Mouse (Mus musculus): ENCODE results near the gene Esrrg. TPM values are rescaled to one million over a fixed set of nuclear protein-coding genes. Genes with fewer than 3 reads are reported as not detected.

The Esrrg gene
- polyA plus RNA-seq, 1 experiment, result 0.54 TPM

DNA sequence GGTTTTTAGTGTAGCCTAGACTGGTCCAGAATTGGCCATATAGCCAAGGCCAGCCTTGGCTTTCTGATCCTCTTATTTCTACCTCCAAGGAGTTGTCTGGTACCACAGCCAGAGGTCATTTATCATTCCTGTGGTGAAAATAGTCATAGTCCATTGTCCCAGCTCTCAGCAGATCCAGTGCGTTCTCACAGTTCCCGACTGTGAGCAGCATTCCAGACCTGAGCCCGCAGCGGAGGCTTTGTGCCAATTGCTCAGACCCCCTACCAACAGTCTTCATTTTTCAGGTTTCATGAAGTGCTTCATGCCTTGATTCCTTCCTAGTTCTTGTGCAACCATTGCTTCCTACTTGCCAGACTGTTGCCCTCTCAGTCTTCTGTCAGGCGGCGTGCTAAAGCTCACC, 278.7 kb downstream of the Esrrg start:
- TF ChIP-seq POLR2A (IDR thresholded peaks at IDR 0.05; ENCODE audit: low read depth, low read length), result no peak
- no peak for TF ChIP-seq CTCF (IDR thresholded peaks at IDR 0.05; ENCODE audit: borderline replicate concordance, insufficient read depth, low read length)
- no peaks in the 10 kb centered on the region for H3K4me1 ChIP-seq (ENCODE audit: control insufficient read depth, insufficient read depth, low read length)
- H3K4me3 ChIP-seq (ENCODE audit: insufficient read depth, low read length), result no peak overlapping the region
- no peak overlapping the region for H3K27ac ChIP-seq (ENCODE audit: insufficient read depth, low read length)

DNA sequence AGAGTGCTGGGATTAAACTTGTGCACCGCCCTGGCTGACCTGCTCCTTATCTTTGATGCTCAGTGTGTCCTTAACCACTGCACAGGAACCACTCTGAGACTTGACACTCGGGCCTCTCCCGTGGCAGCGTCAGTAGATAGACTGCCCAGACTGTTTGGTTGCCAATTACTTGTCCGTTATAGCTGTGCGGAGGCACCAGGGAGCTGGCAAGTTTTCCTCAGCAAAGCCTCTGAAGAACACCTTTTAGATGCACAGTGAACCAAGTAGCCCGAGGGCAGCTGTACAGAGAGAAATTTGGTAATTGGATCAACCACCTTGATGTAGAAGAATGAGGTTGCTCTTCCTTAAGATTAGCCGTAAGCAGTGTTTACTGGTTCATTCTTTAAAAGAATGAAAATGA, 279.6 kb downstream of the Esrrg start:
- TF ChIP-seq CTCF (IDR thresholded peaks at IDR 0.05; ENCODE audit: borderline replicate concordance, insufficient read depth, low read length) (no peak), POLR2A (IDR thresholded peaks at IDR 0.05; ENCODE audit: low read depth, low read length) (no peak)
- H3K27ac ChIP-seq (ENCODE audit: insufficient read depth, low read length), result no peak overlapping the region
- no peak overlapping the region for H3K4me3 ChIP-seq (ENCODE audit: insufficient read depth, low read length)
- H3K4me1 ChIP-seq (ENCODE audit: control insufficient read depth, insufficient read depth, low read length), result no peaks in the 10 kb centered on the region

DNA sequence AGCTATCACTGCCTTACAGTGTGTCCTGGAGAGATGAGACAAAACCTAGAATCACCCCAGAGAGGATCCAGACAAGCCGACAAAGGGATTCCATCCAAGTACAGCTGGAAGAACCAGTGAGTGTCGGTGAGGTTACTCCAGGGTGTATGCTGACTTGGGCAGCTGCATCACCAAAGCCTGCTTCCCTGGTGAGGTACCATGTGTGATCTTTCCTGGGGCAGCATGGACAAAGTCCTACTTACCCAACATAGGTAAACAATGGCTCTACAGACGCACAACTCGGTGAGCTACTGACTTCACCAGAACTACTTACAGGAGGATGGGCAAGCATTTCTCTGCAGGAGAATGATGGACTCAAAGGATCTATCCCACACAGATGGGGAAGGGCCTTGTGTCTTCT, 280.5 kb downstream of the Esrrg start:
- no peaks in the 10 kb centered on the region for H3K4me1 ChIP-seq (ENCODE audit: control insufficient read depth, insufficient read depth, low read length)
- H3K4me3 ChIP-seq (ENCODE audit: insufficient read depth, low read length), result no peak overlapping the region
- no peak overlapping the region for H3K27ac ChIP-seq (ENCODE audit: insufficient read depth, low read length)
- TF ChIP-seq CTCF (IDR thresholded peaks at IDR 0.05; ENCODE audit: borderline replicate concordance, insufficient read depth, low read length) (no peak), POLR2A (IDR thresholded peaks at IDR 0.05; ENCODE audit: low read depth, low read length) (no peak)

DNA sequence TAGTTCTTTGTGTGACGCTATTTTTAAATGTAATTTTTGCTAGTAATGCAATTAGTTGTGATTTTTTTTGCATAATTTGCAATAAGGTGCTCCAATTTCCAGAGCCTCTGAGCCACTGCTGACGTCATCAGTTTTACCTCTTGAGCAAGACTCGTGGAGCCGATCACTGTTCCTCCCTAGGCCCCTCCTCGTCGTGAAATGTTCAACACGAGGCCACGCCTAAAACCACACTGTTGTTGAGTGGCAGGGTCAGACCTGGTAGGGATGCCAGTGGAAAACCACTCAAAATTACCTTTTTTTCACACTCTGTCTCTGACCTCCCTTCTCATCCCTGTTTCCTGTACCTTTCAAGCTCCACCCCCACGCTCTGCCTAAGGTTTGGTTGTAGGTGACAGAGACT, 282.7 kb downstream of the Esrrg start:
- no peak for TF ChIP-seq CTCF (IDR thresholded peaks at IDR 0.05; ENCODE audit: borderline replicate concordance, insufficient read depth, low read length)
- no peak for TF ChIP-seq POLR2A (IDR thresholded peaks at IDR 0.05; ENCODE audit: low read depth, low read length)
- Histone ChIP-seq H3K27ac (ENCODE audit: insufficient read depth, low read length) (no peak overlapping the region), H3K4me1 (ENCODE audit: control insufficient read depth, insufficient read depth, low read length) (no peaks in the 10 kb centered on the region), H3K4me3 (ENCODE audit: insufficient read depth, low read length) (no peak overlapping the region)

DNA sequence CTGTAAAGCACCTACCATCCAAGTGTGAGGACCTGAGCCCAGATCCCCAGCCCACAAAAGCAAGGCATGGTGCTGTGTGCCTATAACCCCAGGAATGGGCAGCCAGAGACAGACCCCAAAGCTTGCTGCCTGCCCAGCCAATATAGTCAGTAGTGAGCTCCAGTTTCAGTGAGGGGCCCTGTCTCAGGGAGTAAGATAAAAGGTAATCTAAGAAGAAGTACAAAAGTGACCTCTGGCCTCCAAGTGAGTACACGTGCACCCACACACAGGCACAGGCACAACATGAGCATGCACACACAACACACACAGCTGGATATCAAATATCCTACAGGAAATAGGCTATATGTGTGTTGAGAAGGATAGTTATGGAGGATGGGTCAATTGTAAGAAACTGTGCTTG, 286.9 kb downstream of the Esrrg start:
- Histone ChIP-seq H3K4me1 (ENCODE audit: control insufficient read depth, insufficient read depth, low read length) (no peaks in the 10 kb centered on the region), H3K4me3 (ENCODE audit: insufficient read depth, low read length) (no peak overlapping the region), H3K27ac (ENCODE audit: insufficient read depth, low read length) (no peak overlapping the region)
- TF ChIP-seq POLR2A (IDR thresholded peaks at IDR 0.05; ENCODE audit: low read depth, low read length) (no peak), CTCF (IDR thresholded peaks at IDR 0.05; ENCODE audit: borderline replicate concordance, insufficient read depth, low read length) (no peak)

DNA sequence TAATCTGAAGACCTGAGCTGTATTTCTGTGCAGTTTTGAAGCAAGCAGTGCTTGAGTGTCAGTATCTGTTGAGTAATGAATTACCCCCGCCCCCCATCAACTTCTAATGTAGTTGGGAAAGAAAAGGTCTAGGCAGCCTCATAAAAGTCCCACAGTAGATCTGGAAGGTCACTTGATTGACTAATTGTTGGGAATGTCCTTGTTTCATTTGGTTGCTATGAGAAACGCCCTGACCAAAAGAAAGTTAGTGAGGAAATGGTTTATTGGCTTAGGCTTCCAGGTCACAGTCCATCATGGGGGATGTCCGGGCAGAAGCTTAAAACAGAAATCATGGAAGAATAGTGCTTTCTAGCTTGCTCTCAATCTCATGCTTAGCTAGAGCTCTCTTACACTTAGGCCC, 287.7 kb downstream of the Esrrg start:
- TF ChIP-seq CTCF (IDR thresholded peaks at IDR 0.05; ENCODE audit: borderline replicate concordance, insufficient read depth, low read length) (no peak), POLR2A (IDR thresholded peaks at IDR 0.05; ENCODE audit: low read depth, low read length) (no peak)
- Histone ChIP-seq H3K27ac (ENCODE audit: insufficient read depth, low read length) (no peak overlapping the region), H3K4me1 (ENCODE audit: control insufficient read depth, insufficient read depth, low read length) (no peaks in the 10 kb centered on the region), H3K4me3 (ENCODE audit: insufficient read depth, low read length) (no peak overlapping the region)

DNA sequence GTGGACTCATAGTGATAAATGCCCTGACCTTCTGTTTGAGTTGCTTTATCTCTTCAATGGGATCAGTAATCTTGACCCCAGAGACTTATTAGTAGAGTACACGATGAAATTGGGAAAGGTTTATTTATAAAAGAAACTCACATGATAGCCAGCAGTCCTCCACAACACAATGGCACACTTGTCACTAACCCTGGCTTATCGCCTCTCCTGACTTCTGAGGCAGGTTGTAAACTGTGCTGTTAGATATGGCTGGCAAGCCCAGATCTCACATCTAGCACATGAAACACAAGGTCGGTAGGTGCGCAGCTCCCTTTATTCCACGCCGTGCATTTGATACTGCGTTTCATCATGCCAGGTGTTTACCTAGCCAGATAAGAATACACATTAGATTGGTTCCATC, 288.3 kb downstream of the Esrrg start:
- Histone ChIP-seq H3K4me3 (ENCODE audit: insufficient read depth, low read length) (no peak overlapping the region), H3K27ac (ENCODE audit: insufficient read depth, low read length) (no peak overlapping the region), H3K4me1 (ENCODE audit: control insufficient read depth, insufficient read depth, low read length) (no peaks in the 10 kb centered on the region)
- TF ChIP-seq POLR2A (IDR thresholded peaks at IDR 0.05; ENCODE audit: low read depth, low read length), result no peak
- TF ChIP-seq CTCF (IDR thresholded peaks at IDR 0.05; ENCODE audit: borderline replicate concordance, insufficient read depth, low read length), result no peak

DNA sequence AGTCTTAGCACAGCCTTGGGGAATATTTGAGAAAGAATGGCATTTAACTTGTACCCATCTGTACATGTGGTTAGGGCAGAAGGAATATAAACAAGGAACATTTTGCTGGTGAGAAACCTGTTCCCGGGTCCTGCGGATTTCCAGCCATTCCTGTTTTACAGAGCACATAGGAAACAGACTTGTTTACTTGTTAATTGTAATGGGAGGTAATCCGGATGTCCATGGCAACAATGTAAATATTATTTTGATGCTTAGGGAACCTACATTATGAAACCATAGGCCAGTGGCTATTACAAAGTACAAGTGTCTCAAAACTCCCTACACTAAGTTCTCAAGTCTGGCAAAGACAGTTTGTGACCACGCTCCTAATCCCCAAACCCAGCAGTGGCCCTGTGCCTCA, 290.9 kb downstream of the Esrrg start:
- TF ChIP-seq POLR2A (IDR thresholded peaks at IDR 0.05; ENCODE audit: low read depth, low read length) (no peak), CTCF (IDR thresholded peaks at IDR 0.05; ENCODE audit: borderline replicate concordance, insufficient read depth, low read length) (no peak)
- H3K4me1 ChIP-seq (ENCODE audit: control insufficient read depth, insufficient read depth, low read length), result no peaks in the 10 kb centered on the region
- H3K4me3 ChIP-seq (ENCODE audit: insufficient read depth, low read length), result no peak overlapping the region
- no peak overlapping the region for H3K27ac ChIP-seq (ENCODE audit: insufficient read depth, low read length)

DNA sequence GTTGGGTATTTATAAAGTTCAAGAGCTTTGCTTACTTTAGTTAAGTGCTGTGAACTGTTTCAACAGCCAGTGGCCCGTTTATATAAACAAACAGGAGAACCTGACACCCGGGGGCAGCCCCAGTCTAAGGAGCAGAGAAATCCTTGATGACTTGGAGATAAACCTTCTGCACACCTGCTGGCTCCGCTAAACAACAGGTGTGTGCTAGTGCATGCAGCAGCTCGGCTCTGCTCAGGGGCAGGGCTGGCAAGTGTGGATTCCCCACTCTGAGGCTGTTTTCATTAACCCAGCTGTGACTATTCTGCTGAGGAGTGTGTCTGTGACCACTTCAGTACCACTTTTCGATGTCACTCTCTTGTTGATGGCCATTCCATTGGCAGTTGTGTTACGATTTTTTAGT, 292.2 kb downstream of the Esrrg start:
- TF ChIP-seq POLR2A (IDR thresholded peaks at IDR 0.05; ENCODE audit: low read depth, low read length), result no peak
- TF ChIP-seq CTCF (IDR thresholded peaks at IDR 0.05; ENCODE audit: borderline replicate concordance, insufficient read depth, low read length), result no peak

DNA sequence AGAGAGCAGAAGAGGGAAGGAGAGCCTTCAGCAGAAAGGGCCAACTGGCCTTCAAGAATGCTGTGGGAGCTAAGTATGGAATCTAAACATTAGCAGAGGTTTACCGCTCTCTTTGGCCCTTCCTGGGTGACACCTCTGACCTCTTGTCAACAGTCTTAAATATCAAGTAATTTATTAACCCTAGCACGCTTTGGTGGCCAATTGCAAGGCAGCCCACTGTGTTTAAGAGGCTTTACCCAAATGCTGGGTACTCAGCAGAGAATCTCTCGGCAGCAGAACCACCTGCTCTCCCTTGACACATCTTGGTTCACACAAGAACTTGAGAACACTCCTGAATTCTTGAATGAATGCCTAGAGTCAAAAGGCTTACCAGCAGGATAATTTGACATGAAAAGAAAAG, 293.6 kb downstream of the Esrrg start:
- TF ChIP-seq POLR2A (IDR thresholded peaks at IDR 0.05; ENCODE audit: low read depth, low read length) (no peak), CTCF (IDR thresholded peaks at IDR 0.05; ENCODE audit: borderline replicate concordance, insufficient read depth, low read length) (no peak)
- no peak overlapping the region for H3K27ac ChIP-seq (ENCODE audit: insufficient read depth, low read length)

More for the DNA sequence above, 292.2 kb downstream of the Esrrg start:
- Histone ChIP-seq H3K4me3 (ENCODE audit: insufficient read depth, low read length) (no peak overlapping the region), H3K4me1 (ENCODE audit: control insufficient read depth, insufficient read depth, low read length) (no peaks in the 10 kb centered on the region), H3K27ac (ENCODE audit: insufficient read depth, low read length) (no peak overlapping the region)

DNA sequence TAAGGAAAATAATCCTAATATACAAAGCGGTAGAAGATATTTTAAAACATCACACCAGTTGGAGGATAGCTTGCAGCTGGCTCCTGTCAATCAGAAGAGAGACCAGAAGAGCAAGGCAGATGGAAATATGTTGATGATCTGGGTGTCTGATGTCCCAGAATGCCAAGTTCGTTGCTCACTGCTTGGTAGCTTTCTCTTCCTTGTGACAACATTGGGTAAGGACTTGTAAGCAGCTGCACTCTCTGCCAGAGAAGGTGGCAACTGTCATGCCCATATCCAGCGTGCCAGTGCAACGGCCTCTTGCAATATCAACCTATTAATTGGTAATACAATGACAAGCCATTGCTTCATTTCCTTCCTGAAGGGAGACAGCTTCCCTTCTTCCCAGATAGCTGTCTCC, 296.1 kb downstream of the Esrrg start:
- Histone ChIP-seq H3K27ac (ENCODE audit: insufficient read depth, low read length) (no peak overlapping the region), H3K4me3 (ENCODE audit: insufficient read depth, low read length) (no peak overlapping the region), H3K4me1 (ENCODE audit: control insufficient read depth, insufficient read depth, low read length) (no peaks in the 10 kb centered on the region)
- TF ChIP-seq POLR2A (IDR thresholded peaks at IDR 0.05; ENCODE audit: low read depth, low read length) (no peak), CTCF (IDR thresholded peaks at IDR 0.05; ENCODE audit: borderline replicate concordance, insufficient read depth, low read length) (no peak)

More for the DNA sequence above, 293.6 kb downstream of the Esrrg start:
- Histone ChIP-seq H3K4me1 (ENCODE audit: control insufficient read depth, insufficient read depth, low read length) (no peaks in the 10 kb centered on the region), H3K4me3 (ENCODE audit: insufficient read depth, low read length) (no peak overlapping the region)

All from embryonic fibroblast, embryonic 13.5 days (primary cell).